Mouse (Mus musculus) ES-E14 (cell line): ENCODE data around the gene Ssna1. TPM values are rescaled to one million over a fixed set of nuclear protein-coding genes. Genes with fewer than 3 reads are reported as not detected.
A peak's percentile ranks its signal among the peaks of the same experiment; 100 is the strongest.

Source experiments
- DNase-seq: peaks from one replicate; pipeline ENCODE4 v3.0.0-alpha.2; 2013; ENCODE audit warnings: low read depth, low spot score
- H3K27ac ChIP-seq: 2 replicates; pipeline ENCODE4 v1.5.1; 2012; ENCODE audit warnings: low read depth, mild to moderate bottlenecking, low read length, moderate library complexity, mixed read lengths; ENCODE audit not compliant: poor library complexity, insufficient read depth, severe bottlenecking
- H3K36me3 ChIP-seq: 2 replicates; pipeline ENCODE4 v1.6.1; 2012; ENCODE audit warnings: mild to moderate bottlenecking, low read length, moderate library complexity, mixed read lengths; ENCODE audit not compliant: control insufficient read depth, poor library complexity, insufficient read depth, severe bottlenecking
- H3K4me1 ChIP-seq, 2 experiments: fragments of 150-350 bp in 1 of 2; sonication (generic) in 1 of 2; 2 replicates each; pipeline ENCODE4 v1.6.1; 2012; ENCODE audit warnings: low read length in 2 of 2, mild to moderate bottlenecking in 1 of 2, mixed read lengths in 1 of 2; ENCODE audit not compliant: control insufficient read depth in 2 of 2, insufficient read depth in 2 of 2, poor library complexity in 1 of 2
- H3K4me3 ChIP-seq, 2 experiments: fragments of 150-350 bp in 1 of 2; sonication (generic) in 1 of 2; 2 replicates each; pipeline ENCODE4 v1.5.1; 2012; ENCODE audit warnings: low read length in 2 of 2, low read depth in 1 of 2, mild to moderate bottlenecking in 1 of 2, mixed read lengths in 1 of 2; ENCODE audit not compliant: insufficient read depth in 1 of 2, poor library complexity in 1 of 2, severe bottlenecking in 1 of 2
- H3K9ac ChIP-seq: 2 replicates; pipeline ENCODE4 v1.6.1; 2012; ENCODE audit warnings: low read depth, mild to moderate bottlenecking, low read length, mixed read lengths; ENCODE audit not compliant: poor library complexity, insufficient read depth, severe bottlenecking
- H3K9me3 ChIP-seq: fragments of 150-350 bp; sonication (generic); 2 replicates; pipeline ENCODE4 v1.6.1; 2012; ENCODE audit warnings: low read depth, mild to moderate bottlenecking, low read length; ENCODE audit not compliant: control insufficient read depth, insufficient read depth
- CHD2 ChIP-seq: IDR thresholded peaks from 2 replicates; pipeline ENCODE4 v1.6.1; 2014; ENCODE audit warnings: mild to moderate bottlenecking, low read depth, low read length, inconsistent platforms
- HCFC1 ChIP-seq: IDR thresholded peaks from 2 replicates; pipeline ENCODE4 v1.6.1; 2012; ENCODE audit warnings: low read length, inconsistent platforms, borderline replicate concordance; ENCODE audit not compliant: insufficient read depth
- MAFK ChIP-seq: IDR thresholded peaks from 2 replicates; pipeline ENCODE4 v1.6.1; 2014; ENCODE audit warnings: mild to moderate bottlenecking, low read depth, low read length, inconsistent platforms; ENCODE audit not compliant: insufficient read depth
- ZC3H11A ChIP-seq: IDR thresholded peaks from 2 replicates; pipeline ENCODE4 v1.6.1; 2012; ENCODE audit warnings: low read depth, mild to moderate bottlenecking, inconsistent platforms, low read length, borderline replicate concordance
- ZNF384 ChIP-seq: IDR thresholded peaks from 2 replicates; pipeline ENCODE4 v1.6.1; 2012; ENCODE audit warnings: low read depth, low read length, inconsistent platforms
- in situ Hi-C, 2 experiments: fragments of 600-800 bp; cut with MboI; formaldehyde crosslinking; loops; one replicate each; pipeline ENCODE4 v1.15.1; 2025; ENCODE audit warnings: low sequenced_read_pairs in 2 of 2, inconsistent platforms in 1 of 2; ENCODE audit not compliant: unreplicated experiment in 2 of 2
- total RNA-seq: library from RNA; depleted of rRNA; stranded (reverse); fragments of 300-350 nt; gene quantifications from 2 replicates; pipeline ENCODE4 v1.2.3, GENCODE M21; 2012

Gene Ssna1
- total RNA-seq, 1 experiment = 70.6 TPM

DNA sequence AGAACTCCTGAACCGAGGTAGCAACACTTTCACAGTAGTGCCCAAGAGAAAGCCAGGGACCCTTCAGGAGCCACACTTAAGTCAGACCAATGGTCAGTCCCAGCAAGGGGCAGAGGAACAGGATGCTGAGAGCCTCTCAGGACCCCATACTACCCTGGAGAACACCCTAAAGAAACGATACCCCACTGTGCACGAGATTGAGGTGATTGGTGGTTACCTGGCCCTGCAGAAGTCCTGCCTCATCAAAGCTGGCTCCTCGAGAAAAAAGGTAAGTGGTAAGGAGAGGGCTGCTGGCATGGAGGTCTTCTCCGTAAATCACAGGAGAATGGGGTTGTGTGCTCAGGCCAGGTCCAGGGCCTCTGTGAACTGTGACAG lies 8.0 kb downstream of the Ssna1 start:
- TF ChIP-seq ZC3H11A = no peak
- no peak for TF ChIP-seq CHD2
- no peak for TF ChIP-seq MAFK
- TF ChIP-seq ZNF384 = no peak
- no peak for TF ChIP-seq HCFC1
- Histone ChIP-seq H3K36me3 (peaks cover 7% of the 10 kb centered on the region; the same call in 1 of the 2 replicates), H3K9me3 (no peaks in the 10 kb centered on the region), H3K9ac (peak overlapping the region; percentile 28), H3K27ac (no peak overlapping the region), H3K4me1 (peaks cover 0 to 12% of the 10 kb centered on the region in 2 experiments; a peak in 1 of 4 replicates), H3K4me3 (peak overlapping the region in 1 of 2 experiments; percentile 90; a peak in 1 of 4 replicates)
- DNase-seq = no peak
- in situ Hi-C loops = no loop called here

- in situ Hi-C loops = no loop called here
- Histone ChIP-seq H3K4me3 (peak overlapping the region; percentile 87 to 90), H3K36me3 (peaks cover 2% of the 10 kb centered on the region; the same call in 1 of the 2 replicates), H3K9me3 (no peaks in the 10 kb centered on the region), H3K27ac (no peak overlapping the region), H3K4me1 (peaks cover 0 to 12% of the 10 kb centered on the region in 2 experiments; a peak in 1 of 4 replicates), H3K9ac (peak overlapping the region; percentile 86)
- DNase-seq = no peak
- TF ChIP-seq MAFK (no peak), ZNF384 (no peak), ZC3H11A (no peak), CHD2 (no peak), HCFC1 (no peak)
Observed at GRCm38 (mm10) chr2:25263623-25264285, 8.5 kb downstream of the Ssna1 start.

GRCm38 (mm10) chr2:25262795-25263622 lies 9.2 kb downstream of the Ssna1 start:
- H3K36me3 ChIP-seq = peaks cover 2% of the 10 kb centered on the region; the same call in 1 of the 2 replicates
- H3K4me3 ChIP-seq = peak overlapping the region; percentile 87 to 90
- H3K9ac ChIP-seq = peak overlapping the region; percentile 86
- H3K27ac ChIP-seq = peak overlapping the region; percentile 22; the same call in 1 of the 2 replicates
- DNase-seq = no peak
- peaks cover 0 to 12% of the 10 kb centered on the region in 2 experiments; a peak in 1 of 4 replicates for H3K4me1 ChIP-seq
- no peaks in the 10 kb centered on the region for H3K9me3 ChIP-seq
- in situ Hi-C loops = no loop called here
- TF ChIP-seq HCFC1 (no peak), ZC3H11A (no peak), CHD2 (no peak), MAFK (no peak), ZNF384 (no peak)

- H3K9me3 ChIP-seq = no peaks in the 10 kb centered on the region
- peak; percentile 96 for DNase-seq
- TF ChIP-seq ZNF384 = no peak
- no peak for TF ChIP-seq MAFK
- TF ChIP-seq CHD2 = peak; percentile 91
- no peak for TF ChIP-seq HCFC1
- no peak for TF ChIP-seq ZC3H11A
- H3K4me3 ChIP-seq = peak within 1 kb of the TSS; percentile 87 to 90
- H3K9ac ChIP-seq = peak within 1 kb of the TSS; percentile 86
- peaks cover 2% of the 10 kb centered on the region; the same call in 1 of the 2 replicates for H3K36me3 ChIP-seq
- peak within 1 kb of the TSS; percentile 49; the same call in 1 of the 2 replicates for H3K27ac ChIP-seq
- in situ Hi-C loops = no loop called here
- peaks cover 0 to 11% of the 10 kb centered on the region in 2 experiments; a peak in 1 of 4 replicates for H3K4me1 ChIP-seq
Observed at GRCm38 (mm10) chr2:25262291-25262767, 9.9 kb downstream of the Ssna1 start, which contains the start of gene Tprn. Gene Tprn, plus strand, starts transcription at chr2:25262618.
